Mouse (Mus musculus): ENCODE measurements around the gene Srrt.
"Not testable (repeated sequence)": the region's sequence is repeated elsewhere in the genome, so short reads cannot be mapped to it uniquely, and the experiment has no call there.

Srrt gene

GRCm38 (mm10) chr5:137297126-137297525 lies 10.3 kb downstream of the Srrt start:
- DNase-seq (ENCODE audit: low spot score in 2 of 2), result no peak

GRCm38 (mm10) chr5:137295712-137296111 lies 11.8 kb downstream of the Srrt start:
- no peak for DNase-seq (ENCODE audit: low spot score in 2 of 2)

GRCm38 (mm10) chr5:137295296-137295695 lies 12.2 kb downstream of the Srrt start:
- no peak for DNase-seq (ENCODE audit: low spot score in 2 of 2)

GRCm38 (mm10) chr5:137294744-137295093 lies 12.8 kb downstream of the Srrt start:
- no peak for DNase-seq (ENCODE audit: low spot score in 2 of 2)

GRCm38 (mm10) chr5:137293839-137294743 lies 13.4 kb downstream of the Srrt start, which contains the start of gene Ufsp1:
Gene Ufsp1 (plus strand): TSS chr5:137294629.
- DNase-seq (ENCODE audit: low spot score in 2 of 2), result peak; percentile 95 to 96

GRCm38 (mm10) chr5:137293282-137293681 lies 14.2 kb downstream of the Srrt start:
- peak; percentile 70 to 72 for DNase-seq (ENCODE audit: low spot score in 2 of 2)

- DNase-seq (ENCODE audit: low spot score in 2 of 2), result no peak
These were observed 16.0 kb downstream of the Srrt start for GRCm38 (mm10) chr5:137291381-137291926.

GRCm38 (mm10) chr5:137290677-137291076 lies 16.8 kb downstream of the Srrt start:
- peak in 1 of 2 experiments; percentile 23 for DNase-seq (ENCODE audit: low spot score in 2 of 2)

- no peak for DNase-seq (ENCODE audit: low spot score in 2 of 2)
These were observed 17.7 kb downstream of the Srrt start for GRCm38 (mm10) chr5:137289591-137290365.

GRCm38 (mm10) chr5:137288999-137289470 lies 18.4 kb downstream of the Srrt start:
- DNase-seq (ENCODE audit: low spot score in 2 of 2), result peak; percentile 62 to 63

GRCm38 (mm10) chr5:137287953-137288743 lies 19.3 kb downstream of the Srrt start:
- DNase-seq (ENCODE audit: low spot score in 2 of 2), result peak; percentile 66 to 68

- peak; percentile 62 to 82 for DNase-seq (ENCODE audit: low spot score in 2 of 2)
These were observed 20.2 kb downstream of the Srrt start, which contains the start of gene Ache for GRCm38 (mm10) chr5:137287032-137287952. Gene Ache (plus strand): TSS chr5:137287519.

GRCm38 (mm10) chr5:137286655-137287031 lies 20.8 kb downstream of the Srrt start:
- DNase-seq (ENCODE audit: low spot score in 2 of 2), result peak; percentile 87 to 90

GRCm38 (mm10) chr5:137285986-137286385 lies 21.5 kb downstream of the Srrt start:
- DNase-seq (ENCODE audit: low spot score in 2 of 2), result no peak

GRCm38 (mm10) chr5:137285045-137285444 lies 22.4 kb downstream of the Srrt start:
- peak; percentile 35 to 38 for DNase-seq (ENCODE audit: low spot score in 2 of 2)

- not testable (repeated sequence) for DNase-seq (ENCODE audit: low spot score in 2 of 2)
These were observed 23.1 kb downstream of the Srrt start for GRCm38 (mm10) chr5:137284411-137284810.

GRCm38 (mm10) chr5:137277360-137278342 lies 29.8 kb downstream of the Srrt start:
- no peak for DNase-seq (ENCODE audit: low spot score in 2 of 2)

GRCm38 (mm10) chr5:137268131-137268910 lies 39.2 kb downstream of the Srrt start:
- DNase-seq (ENCODE audit: low spot score in 2 of 2), result no peak

Data from frontal cortex, postnatal 36 days (tissue).